Mouse (Mus musculus) ES-CJ7 (cell line): ENCODE measurements around the gene Osbpl6.

Experiments
- DNase-seq: peaks from one replicate; pipeline ENCODE4 v3.0.0; 2011; ENCODE audit warnings: low read depth, low spot score

The Osbpl6 gene

DNA sequence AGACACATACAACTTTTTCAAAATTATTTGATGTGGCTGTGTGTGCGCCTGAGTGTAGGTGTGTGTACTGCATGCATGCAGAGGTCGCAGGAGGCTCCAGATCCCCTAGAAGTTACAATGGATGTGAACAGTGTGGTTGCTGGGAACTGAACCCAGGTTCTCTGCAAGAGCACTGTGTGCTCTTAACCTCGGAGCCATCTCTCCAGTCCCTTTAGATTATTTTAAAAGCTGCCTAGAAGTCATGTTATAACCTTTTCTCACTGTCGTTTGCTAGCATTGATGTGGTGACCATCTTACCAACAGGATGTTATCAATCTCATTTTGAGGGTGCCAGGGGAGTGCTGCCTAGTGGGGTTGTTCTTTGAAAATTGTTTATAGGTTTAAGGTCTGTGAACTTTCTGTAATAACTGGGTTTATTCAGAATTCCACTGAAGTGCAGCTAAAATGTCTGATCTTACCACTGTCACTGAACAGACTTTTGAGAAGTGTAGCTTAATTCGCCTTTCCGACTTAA lies 15.2 kb downstream of the Osbpl6 start:
- no peak for DNase-seq

DNA sequence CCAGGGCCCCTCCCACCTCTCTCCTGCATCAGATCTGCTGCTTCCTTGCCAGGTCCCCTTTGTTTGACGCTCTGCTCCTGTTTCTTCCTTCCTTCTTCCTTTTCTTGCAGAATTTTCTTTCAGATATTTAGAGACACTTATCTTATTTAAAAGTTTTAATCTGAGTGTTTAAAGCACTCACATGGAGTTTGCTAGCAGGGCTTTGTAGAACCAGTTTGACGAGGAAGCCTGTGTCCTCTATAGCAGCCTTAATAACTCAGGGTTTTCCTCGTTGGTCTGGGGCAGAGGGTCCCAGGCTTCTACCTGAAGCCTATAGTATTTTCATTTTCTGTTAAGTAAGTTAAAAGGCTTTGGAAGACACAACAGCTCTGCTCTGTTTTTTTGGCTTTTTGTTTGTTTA lies 20.5 kb downstream of the Osbpl6 start:
- DNase-seq: no peak

DNA sequence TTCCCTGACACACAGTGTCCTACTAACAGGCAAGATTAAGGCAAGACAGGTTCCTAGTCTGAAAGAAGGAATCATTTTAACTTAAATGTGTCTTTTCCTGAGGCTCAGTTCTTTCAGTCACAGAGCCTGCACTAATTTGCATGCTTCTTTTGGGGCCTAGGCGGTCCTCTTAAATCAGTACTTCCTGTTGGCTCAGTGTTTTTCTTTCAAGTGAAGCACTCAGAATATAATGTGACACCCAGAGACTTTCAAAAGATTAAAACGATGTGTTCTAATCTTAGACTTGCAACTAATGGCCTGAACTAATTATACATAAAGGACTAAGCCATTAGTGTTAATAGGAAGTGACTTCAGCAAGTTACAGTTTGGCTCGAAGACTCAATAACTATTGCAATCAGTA lies 23.0 kb downstream of the Osbpl6 start:
- no peak for DNase-seq

DNA sequence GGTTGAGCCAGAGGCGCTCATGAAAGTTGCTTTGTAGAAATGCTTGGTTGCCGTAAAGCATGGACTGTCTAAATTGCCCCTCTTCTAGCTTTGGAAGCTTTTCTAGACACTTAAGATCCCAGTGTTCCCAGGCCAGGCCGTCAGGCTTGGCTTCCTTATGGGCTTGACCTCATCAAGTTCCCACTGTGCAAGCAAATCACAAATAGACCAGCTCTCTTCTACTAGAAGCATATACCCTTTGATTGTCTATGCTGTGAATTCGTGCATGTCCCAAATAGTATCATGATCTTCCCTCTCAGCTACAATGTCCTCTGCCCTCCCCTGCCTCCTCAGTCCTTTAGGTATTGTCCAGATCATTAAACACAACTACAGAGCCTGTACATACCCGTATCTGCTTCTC lies 23.5 kb downstream of the Osbpl6 start:
- no peak for DNase-seq

DNA sequence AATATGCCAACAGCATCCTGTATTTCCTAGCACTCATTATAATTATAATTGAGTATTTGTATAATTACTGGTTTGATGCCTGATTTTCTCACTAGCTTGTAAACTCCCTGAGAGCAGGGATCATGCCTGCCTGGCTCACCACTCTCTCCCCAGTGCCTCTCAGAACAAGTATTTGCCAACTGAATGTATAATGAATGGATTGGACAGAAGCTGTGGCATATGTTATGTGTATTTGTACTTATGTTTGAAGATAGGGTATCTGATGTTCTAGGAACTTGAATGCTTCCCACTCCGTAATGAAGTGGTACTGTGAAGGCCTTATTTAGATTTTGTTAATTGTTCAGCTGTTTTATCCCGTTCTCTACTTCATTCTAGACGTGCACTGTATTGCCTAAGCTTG lies 24.2 kb downstream of the Osbpl6 start:
- no peak for DNase-seq

DNA sequence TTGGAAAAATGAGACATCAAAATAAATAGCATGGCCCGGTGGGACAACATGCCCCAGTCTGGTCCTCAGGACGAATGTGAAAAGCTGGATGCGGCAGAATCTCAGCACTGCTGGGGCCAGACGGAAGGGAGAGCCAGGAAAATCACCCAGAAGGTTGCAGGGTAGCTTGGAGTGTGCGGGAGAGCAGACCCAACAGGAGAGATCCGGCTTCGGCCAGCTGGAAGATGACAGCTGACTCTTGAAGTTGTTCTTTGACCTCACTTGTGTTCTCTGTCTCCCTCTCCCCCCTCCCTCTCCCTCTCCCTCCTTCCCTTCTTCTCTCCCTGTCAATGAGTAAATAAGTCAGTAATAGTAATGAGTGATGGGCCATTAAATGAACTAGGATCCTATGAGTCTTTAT lies 27.9 kb downstream of the Osbpl6 start:
- no peak for DNase-seq

DNA sequence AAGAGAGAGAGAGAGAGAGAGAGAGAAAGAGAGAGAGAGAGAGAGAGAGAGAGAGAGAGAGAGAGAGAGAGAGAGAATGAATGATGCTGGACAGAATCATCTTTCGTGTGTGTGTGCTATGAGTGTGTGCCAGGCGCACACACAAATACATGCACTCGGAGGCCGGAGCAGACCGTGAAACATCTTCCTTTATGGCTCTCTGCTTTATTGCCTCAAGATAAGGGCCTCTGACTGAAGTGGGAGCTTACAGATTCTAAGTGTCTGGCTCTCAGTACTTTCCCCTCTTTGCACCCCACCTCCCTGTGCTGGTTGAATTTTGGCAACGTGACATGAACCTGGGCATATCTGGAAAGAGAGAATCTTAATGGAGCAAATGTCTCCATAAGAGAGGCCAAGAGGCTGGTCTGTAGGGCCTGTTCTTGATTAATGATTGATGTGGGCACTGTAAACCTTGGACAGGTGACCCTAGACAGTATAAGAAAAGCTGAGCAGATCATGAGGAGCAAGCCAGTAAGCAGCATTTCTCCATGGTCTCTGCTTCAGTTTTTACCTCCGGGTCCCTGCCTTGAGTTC lies 29.4 kb downstream of the Osbpl6 start:
- no peak for DNase-seq

DNA sequence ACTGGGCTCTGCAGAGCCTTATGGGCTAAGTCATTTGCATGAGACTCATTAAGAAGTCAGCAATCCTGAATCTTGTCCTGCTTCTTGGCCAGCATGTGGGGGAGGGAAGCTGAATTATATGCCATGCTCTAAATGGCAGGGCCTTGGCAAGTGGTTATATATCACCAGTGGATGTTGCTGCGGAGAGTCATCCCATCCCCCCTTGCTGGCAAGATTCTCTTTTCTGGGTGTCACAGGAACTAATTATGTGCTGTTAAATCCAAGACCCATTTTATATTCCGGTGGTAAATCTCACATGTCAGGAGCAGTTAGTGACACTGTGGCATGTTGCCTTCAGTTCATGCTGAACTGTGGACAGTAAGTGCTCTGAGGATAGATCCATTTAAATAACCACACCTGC lies 31.1 kb downstream of the Osbpl6 start:
- no peak for DNase-seq

DNA sequence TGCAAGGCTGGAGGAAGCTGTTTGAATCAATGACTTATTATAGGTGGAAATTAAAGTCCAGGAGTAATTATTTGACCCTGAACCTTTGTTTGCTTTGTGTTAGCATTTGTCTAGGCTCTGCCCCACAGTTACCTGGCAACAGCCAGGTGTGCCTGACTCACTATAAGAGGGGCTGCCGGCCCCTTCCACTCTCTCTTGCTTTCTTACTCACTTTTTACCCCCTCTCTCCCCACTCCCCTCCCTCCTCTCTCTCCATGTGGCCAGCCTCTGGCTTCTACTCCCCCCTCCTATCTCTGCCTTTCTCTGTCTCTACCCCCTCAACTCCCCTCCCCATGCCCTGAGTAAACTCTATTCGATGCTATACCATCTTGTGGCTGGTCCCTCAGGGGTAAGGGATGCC lies 33.2 kb downstream of the Osbpl6 start:
- no peak for DNase-seq

DNA sequence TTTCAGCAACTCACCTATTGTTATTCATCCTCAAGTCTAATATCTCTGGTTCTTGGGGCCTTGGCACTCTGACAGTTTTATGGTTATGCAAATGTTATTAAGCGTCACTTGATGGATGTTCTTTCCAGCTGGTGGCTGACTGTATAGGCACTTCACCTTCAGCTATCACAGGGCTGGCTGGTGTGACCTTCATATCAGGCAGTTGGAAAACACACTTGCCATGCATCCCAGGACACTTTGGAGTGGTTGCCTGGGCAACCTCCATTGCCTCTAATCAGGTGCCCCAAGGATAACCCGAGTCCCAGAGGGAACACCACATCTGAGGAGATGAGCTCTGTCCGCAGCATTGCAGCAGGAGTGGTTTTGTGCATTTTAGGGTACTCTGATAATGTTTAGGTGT lies 35.8 kb downstream of the Osbpl6 start:
- peak; percentile 71 for DNase-seq

DNA sequence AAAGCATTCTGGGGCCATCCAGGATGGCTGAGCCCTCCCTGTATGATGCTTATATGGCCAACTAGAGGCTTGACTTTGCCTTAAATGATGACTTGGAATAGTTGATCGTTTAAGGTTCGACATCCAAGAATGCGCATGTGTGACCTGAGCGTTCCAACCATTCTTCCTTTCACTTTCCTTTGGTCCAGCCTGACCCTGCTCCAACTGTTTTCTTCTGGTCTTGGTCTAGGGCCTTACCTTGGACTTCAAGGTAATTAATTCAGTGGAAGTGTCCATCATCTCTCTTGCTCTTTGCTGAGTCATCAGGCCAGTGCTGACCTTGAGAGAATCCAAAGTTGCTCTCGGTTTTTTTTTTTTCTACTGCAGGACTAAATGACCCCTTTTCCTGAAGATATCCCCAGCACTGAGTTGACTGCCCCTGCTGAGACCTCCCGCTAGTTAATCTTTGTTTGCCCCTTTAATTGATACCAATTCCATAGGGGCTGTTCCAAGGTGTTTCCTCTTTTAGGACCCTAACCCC lies 43.6 kb downstream of the Osbpl6 start:
- peak; percentile 4 for DNase-seq

DNA sequence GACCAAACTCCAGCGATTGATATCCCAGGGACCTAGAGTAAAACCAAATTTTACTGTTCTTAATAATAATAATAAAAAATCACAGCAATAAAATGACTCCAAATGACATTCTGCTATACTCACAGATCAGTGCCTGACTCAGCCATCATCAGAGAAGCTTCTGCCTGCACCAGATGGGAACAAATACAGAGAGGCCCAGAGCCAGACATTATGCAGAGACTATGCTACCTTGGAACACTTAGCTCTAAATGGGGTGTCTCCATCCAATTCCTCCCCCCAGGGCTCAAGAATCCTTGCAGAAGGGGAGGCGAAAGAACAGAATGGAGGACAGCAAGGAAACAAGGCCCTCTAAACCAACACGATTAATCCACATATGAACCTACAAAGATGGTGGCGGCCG lies 60.4 kb downstream of the Osbpl6 start:
- DNase-seq: no peak

DNA sequence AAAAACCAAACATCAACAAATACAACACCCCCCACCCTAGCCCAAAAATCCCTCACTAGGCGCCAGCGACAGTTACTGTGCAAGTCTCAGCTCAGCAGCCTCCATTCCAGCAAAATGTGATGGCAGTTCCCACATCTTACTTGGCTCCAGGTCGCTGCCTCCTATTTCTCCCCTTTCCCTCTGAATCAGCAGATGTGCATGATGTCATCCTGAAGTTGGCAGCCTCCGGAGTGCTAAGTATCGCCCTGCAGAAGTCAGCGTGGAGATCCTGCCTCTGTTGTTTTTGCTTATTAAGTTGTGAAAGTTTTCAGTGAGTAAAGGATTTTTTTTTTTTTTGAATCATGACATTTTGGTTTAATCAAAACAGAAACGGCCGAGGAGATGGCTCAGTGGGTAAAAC lies 61.9 kb downstream of the Osbpl6 start:
- DNase-seq: no peak

DNA sequence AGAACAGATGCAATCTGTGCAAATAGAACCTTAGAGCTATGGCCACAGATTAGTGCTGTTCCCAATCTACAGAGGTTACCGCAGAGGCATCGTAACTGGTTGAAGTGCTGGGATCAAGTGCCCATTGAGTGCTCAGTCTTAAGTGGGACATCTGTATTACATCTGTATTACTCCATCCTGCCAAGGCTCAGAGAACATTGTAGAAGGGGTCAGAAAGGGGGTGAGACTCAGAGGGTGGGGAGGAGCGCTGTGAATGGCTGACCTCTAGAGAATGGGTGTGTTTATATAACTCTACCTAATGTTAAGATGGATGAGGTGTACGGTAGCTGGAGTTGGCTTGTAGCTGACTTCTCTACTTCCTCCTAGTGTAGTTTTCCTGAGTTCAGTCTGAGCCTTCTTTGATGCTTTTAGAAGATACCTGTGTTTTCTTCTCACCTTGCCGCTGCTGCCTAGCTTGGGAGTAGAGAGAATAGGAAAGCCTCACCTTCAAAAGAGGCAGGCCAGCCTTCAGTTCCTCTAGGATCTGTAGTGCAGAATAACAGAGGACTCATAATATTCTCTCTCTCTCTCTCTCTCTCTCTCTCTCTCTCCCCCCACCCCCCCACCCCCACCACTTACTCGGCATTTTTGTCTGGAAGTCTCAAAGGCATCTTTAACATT lies 62.9 kb downstream of the Osbpl6 start:
- no peak for DNase-seq

DNA sequence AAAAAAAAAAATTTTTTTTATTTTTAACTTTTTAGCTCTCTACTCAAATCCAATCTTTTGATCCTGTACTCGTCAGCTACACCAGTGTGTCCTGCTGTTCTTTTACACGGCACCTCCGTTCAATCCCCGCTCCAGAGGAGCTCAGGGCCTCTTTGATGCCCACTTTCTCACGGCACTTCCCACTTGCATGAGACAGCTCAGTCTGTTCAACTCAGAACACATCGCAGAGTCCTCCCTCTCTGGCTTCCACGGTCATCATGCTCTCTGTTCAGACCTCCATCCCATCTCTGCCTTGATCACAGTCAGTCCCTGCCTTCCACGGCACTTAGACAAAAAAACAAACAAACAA lies 63.4 kb downstream of the Osbpl6 start:
- DNase-seq: no peak

DNA sequence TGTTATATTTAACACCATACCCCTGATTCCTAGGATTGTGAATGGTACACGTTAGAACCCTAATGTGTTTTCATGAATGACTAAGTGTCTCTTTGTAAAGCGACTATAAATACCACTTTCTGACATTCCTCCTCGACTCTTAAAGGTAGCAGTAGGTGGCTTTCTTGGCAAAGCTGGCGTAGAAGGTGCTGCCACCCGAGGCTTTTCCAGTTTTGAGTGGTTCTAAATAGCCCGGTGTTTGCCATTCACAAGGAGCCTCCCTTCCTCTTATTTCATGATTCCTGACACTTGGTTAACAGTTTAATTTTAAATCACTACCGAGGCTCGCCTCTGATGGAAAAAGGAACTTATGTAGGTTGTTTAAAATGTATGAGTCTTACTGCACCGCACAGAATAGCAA lies 64.1 kb downstream of the Osbpl6 start:
- DNase-seq: no peak

DNA sequence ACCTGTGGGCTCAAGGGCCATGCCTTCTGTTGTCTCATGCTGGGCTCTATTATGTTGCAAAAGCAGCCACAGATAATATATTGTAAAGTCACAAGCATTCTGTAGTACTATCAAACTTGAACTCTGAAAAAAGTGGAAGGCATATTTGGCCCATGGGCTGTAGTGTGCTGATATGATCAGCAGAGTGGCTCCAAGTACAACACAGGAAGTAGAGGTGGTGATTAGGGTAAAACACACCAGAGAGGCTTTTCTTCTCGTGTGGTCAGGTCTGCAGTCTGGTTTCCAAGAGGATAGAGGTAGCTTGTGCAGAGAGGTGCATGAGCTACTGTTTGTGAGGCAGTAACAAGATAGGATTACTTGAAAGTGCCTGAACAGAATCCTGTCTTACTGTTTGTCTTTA lies 69.5 kb downstream of the Osbpl6 start:
- DNase-seq: no peak

DNA sequence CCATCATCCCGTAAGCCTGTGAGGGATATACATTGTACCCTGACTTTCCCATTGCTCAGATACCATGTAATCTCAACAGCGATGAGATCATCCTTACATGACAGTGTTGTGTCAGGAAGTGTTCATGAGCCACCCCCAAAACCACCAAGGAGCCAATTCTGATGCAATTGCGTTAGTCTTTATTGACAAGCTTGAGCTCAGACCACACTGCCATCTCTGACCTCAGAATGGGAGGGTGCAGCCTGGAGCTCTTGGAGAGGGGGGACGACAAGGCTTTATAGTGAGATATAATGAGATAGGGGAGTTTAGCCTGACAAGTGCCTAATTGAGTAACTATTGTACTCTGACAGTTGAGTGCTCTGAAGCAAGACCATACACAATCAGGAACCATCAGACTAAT lies 82.5 kb downstream of the Osbpl6 start:
- no peak for DNase-seq

DNA sequence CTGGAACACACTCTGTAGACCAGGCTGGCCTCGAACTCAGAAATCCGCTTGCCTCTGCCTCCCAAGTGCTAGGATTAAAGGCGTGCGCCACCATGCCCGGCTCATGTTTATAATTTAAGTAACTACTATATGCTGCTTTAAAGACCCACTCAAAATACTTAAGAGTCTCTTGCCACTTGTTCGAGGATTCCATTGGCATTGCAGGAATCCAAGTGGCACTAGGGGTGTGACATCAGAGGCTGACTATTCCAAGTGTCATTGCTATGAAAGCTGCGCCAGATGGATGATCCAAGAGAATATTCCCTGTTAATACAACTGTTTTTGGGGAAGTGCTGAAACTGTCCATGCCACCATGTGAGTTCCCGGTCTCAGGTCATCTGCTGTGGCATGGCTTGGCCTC lies 83.9 kb downstream of the Osbpl6 start:
- DNase-seq: no peak

DNA sequence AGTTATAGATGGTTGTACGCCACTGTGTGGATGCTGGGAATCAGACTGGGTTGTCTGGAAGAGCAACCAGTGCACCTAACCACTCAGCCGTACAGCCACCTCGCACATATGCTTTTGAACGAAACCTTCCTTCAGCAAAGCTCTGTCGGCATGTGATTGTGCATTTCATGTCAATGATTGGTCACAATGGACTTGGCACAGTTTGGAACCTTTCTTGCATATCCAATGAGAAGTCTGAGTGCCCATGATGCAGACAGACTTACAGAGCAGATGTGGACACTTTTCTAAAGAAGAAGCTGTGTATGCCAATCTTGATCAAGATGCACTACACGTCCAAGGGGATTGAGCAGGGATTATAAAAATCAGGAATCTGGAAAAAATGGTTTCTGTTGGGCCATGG lies 85.1 kb downstream of the Osbpl6 start:
- no peak for DNase-seq

DNA sequence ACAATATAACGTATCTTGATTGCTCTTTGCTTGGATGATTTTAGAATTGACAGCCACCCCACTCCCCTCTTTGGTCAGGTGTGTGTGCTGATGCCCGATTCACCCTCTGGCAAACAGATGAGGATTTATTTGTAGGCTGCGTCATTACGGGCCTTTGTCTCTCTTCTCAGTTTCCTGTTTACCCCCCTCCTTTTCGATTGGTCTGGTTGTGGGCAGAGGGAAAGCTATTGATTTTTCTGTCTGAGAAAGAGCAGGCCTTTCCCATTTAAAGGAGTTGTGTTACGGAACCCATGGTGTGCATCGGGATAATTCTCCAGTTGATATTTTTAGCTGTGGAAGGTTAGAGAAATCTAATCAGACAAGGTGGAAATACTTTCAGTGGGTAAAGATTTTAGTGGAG lies 85.9 kb downstream of the Osbpl6 start:
- DNase-seq: no peak

DNA sequence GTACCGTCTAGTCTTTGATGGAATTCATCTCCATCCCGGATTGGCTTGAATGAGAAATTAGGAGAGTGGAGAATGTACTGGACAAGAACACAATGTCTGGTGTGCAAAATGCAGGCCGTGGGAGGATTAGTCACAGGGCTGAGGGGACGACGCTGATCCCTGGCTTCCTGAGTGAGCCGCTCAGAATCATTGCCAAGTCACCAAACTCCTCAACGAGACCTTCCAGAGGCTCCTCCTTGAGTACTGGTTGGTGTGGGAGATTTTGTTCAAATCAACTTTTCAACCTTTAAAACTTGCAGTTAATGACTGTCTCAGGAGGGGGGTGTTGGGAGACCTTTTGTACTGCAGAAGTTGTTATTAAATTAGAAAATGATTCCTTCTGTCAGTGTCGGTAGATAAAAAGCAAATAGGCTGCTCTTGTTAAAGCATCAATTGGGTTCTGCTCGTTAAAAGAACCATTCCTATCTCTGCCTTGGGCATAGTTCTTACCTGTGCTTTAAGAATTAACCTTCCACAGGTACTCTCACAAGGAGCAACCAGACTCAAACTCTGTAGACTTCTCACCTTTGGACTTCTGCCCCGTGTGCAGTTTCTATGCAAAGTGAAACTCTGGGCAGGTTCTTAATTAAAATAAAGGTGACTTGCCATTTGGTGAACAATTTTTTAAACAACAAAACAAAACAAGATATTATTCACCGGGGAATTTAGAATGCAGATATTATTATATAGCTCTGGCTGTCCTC lies 89.9 kb downstream of the Osbpl6 start:
- DNase-seq: no peak

DNA sequence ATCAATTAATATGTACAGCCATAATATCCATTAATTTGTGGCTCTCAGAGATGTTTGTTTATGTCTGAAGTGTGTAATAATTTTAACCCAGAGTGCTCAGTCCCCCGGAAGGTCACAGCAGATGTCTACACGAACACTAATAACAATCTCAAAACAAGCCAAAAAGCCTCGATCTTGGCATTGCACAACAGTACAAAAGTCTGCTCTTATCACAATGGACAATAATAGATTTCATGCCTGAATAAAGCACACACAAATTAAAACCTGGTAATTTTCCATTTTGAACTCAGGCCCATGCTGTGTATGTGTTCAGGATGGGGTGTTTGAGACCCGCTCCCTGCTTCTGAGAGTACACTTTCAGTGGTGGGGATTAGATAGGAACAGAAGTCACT lies 90.4 kb downstream of the Osbpl6 start:
- DNase-seq: no peak
